Mouse (Mus musculus) heart, postnatal 36 days (tissue): ENCODE data around the gene Hdac2. TPM values are rescaled to one million over a fixed set of nuclear protein-coding genes. Genes with fewer than 3 reads are reported as not detected.

Experiments used
- DNase-seq, 2 experiments: peaks; one replicate each; pipeline ENCODE4 v3.0.0; 2021 to 2022
- intact Hi-C: fragments of 180-260 bp; cut with DNase I; formaldehyde crosslinking; loops from one replicate; pipeline ENCODE4 v1.15.1; 2025
- total RNA-seq, 2 experiments: library from RNA; stranded (reverse); gene quantifications; 2 replicates each; pipeline ENCODE4 v1.2.3; 2021

The Hdac2 gene
- 10 to 100 TPM; 52.8 to 56.6 TPM for total RNA-seq

- intact Hi-C loops: no loop called here
- DNase-seq: peak; percentile 87 to 94
Observed at GRCm38 (mm10) chr10:36974086-36974675, at the start of gene Hdac2. Gene Hdac2, plus strand, starts transcription at chr10:36974544.

GRCm38 (mm10) chr10:36928212-36928611 lies 46.1 kb upstream of the Hdac2 start:
- intact Hi-C loops: no loop called here
- DNase-seq: no peak

GRCm38 (mm10) chr10:36935863-36936262 lies 38.5 kb upstream of the Hdac2 start:
- intact Hi-C loops: no loop called here

GRCm38 (mm10) chr10:36936271-36936670 lies 38.1 kb upstream of the Hdac2 start:
- intact Hi-C loops: no loop called here

More at GRCm38 (mm10) chr10:36935863-36936262, 38.5 kb upstream of the Hdac2 start:
- DNase-seq: no peak

GRCm38 (mm10) chr10:36951742-36952141 lies 22.6 kb upstream of the Hdac2 start:
- no peak for DNase-seq

More at GRCm38 (mm10) chr10:36936271-36936670, 38.1 kb upstream of the Hdac2 start:
- no peak for DNase-seq

GRCm38 (mm10) chr10:36952622-36953021 lies 21.7 kb upstream of the Hdac2 start:
- intact Hi-C loops: no loop called here
- no peak for DNase-seq

More at GRCm38 (mm10) chr10:36951742-36952141, 22.6 kb upstream of the Hdac2 start:
- intact Hi-C loops: no loop called here

- no peak for DNase-seq
- intact Hi-C loops: no loop called here
Observed at GRCm38 (mm10) chr10:36959563-36960110, 14.7 kb upstream of the Hdac2 start.

- intact Hi-C loops: no loop called here
- no peak for DNase-seq
Observed at GRCm38 (mm10) chr10:36964406-36964805, 9.9 kb upstream of the Hdac2 start.

- intact Hi-C loops: no loop called here
- peak in 1 of 2 experiments; percentile 64 for DNase-seq
Observed at GRCm38 (mm10) chr10:36974676-36975520, 554 bp downstream of the Hdac2 start.

- DNase-seq: no peak
- intact Hi-C loops: no loop called here
Observed at GRCm38 (mm10) chr10:36981866-36982265, 7.5 kb downstream of the Hdac2 start.

GRCm38 (mm10) chr10:36992149-36992548 lies 17.8 kb downstream of the Hdac2 start:
- DNase-seq: no peak
- intact Hi-C loops: no loop called here

- intact Hi-C loops: no loop called here
- DNase-seq: no peak
Observed at GRCm38 (mm10) chr10:37000839-37001238, 26.5 kb downstream of the Hdac2 start.

GRCm38 (mm10) chr10:37014274-37015107 lies 40.1 kb downstream of the Hdac2 start:
- intact Hi-C loops: loop anchor here (1.0 to 5.0 kb wide), 4 partner anchors 123 to 1835 kb away; partner anchors contain the start of gene Marcks
- DNase-seq: peak; percentile 68 to 77

GRCm38 (mm10) chr10:37015729-37016128 lies 41.4 kb downstream of the Hdac2 start:
- no peak for DNase-seq
- intact Hi-C loops: loop anchor here (5.0 kb wide), 1 partner anchor 1252 kb away; no protein-coding TSS in a partner anchor

- intact Hi-C loops: loop anchor here (5.0 kb wide), 1 partner anchor 1251 kb away; no protein-coding TSS in a partner anchor
- DNase-seq: no peak
Observed at GRCm38 (mm10) chr10:37016200-37016599, 41.9 kb downstream of the Hdac2 start.

- intact Hi-C loops: no loop called here
- no peak for DNase-seq
Observed at GRCm38 (mm10) chr10:37024301-37024700, 50.0 kb downstream of the Hdac2 start.

GRCm38 (mm10) chr10:37028651-37029050 lies 54.3 kb downstream of the Hdac2 start:
- no peak for DNase-seq
- intact Hi-C loops: no loop called here

- intact Hi-C loops: no loop called here
Observed at GRCm38 (mm10) chr10:37035090-37035497, 60.8 kb downstream of the Hdac2 start.

GRCm38 (mm10) chr10:37047661-37048098 lies 73.3 kb downstream of the Hdac2 start:
- peak; percentile 46 to 58 for DNase-seq
- intact Hi-C loops: no loop called here

More at GRCm38 (mm10) chr10:37035090-37035497, 60.8 kb downstream of the Hdac2 start:
- DNase-seq: peak in 1 of 2 experiments; percentile 12
